Mouse (Mus musculus): ENCODE results near the gene Cep41.

DNA sequence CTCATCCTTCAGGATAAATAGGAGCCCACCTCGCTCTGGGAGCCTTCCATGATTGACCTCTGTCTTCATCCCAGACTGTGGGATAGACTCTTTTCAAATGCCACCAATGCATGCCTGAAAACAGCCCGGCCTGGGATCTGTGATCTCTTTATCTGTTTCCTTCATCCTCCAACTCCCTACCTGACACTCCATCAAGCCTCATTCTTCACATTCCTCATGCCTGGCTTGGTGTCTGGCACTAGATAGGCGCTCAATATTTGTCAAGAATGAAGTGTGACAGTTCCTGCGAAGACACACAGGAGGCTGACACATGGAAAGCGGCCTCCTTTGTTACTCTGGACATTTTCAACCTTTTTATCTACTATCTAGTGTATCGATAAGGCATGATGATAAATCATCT, 9.9 kb upstream of the Cep41 start:
- TF ChIP-seq POLR2A (IDR thresholded peaks at IDR 0.05; ENCODE audit: borderline replicate concordance, insufficient read depth, low read length) = no peak
- no peak for TF ChIP-seq CTCF (IDR thresholded peaks at IDR 0.05; ENCODE audit: borderline replicate concordance, insufficient read depth, low read depth, low read length)
